Mouse (Mus musculus): ENCODE data around the gene Mllt10. TPM values are rescaled to one million over a fixed set of nuclear protein-coding genes. Genes with fewer than 3 reads are reported as not detected.
"Not testable (repeated sequence)": the region's sequence is repeated elsewhere in the genome, so short reads cannot be mapped to it uniquely, and the experiment has no call there.

Mllt10 gene
- polyA plus RNA-seq, 1 experiment from 2014 or later, result 73.6 TPM

DNA sequence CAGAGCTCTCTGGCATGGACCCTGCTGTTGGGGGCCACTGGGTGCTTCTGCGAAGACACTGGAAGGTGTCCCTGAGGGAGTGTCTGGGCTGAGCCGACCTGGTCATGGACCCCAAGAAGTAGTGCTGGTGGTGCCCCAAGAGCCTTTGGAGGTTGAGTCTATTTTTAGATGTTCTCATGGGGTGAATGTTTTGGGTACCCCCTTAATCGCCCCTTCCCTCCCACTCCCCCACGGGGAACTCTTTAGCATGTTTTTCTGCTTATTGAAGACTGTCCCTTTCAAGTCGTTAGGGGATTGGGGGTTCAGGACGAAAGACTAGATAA lies 10.6 kb downstream of the Mllt10 start:
- Histone ChIP-seq H3K36me3 (peaks cover 11% of the 10 kb centered on the region), H3K27me3 (no peaks in the 10 kb centered on the region), H3K9ac (peak overlapping the region; percentile 98), H3K9me3 (no peaks in the 10 kb centered on the region), H3K4me1 (peaks cover 12% of the 10 kb centered on the region), H3K4me3 (peak overlapping the region; percentile 78), H3K4me2 (peak overlapping the region; percentile 75), H3K27ac (peak overlapping the region; percentile 99)
- ATAC-seq (ENCODE audit: insufficient number of reproducible peaks, insufficient read depth, low FRiP score, low TSS enrichment, low read depth), result no peak
- 2% methylated on average over 6 of the region's 6 CpGs for WGBS

DNA sequence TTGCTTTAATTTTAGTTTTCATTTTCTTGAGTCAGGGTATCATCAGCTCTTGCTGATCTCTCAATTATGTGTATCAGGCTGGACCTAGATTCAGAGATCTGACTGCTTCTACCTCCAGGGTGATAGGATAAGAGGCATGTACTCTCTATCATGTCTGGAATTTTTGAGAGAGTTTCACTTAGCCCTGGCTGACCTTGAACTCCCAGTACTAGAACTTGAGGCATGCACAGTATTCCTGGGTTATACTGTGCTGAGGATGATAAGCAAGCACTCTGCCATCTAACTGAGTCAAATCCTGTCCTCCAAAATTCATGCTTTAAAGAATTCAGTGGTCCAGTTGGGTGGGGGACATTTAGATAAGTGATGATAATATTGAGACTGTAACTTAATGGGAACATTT lies 11.4 kb downstream of the Mllt10 start:
- Histone ChIP-seq H3K36me3 (peaks cover 11% of the 10 kb centered on the region), H3K9ac (peak overlapping the region; percentile 98; the same call in 1 of the 2 replicates), H3K4me2 (peak overlapping the region; percentile 75), H3K9me3 (no peaks in the 10 kb centered on the region), H3K4me1 (peaks cover 12% of the 10 kb centered on the region), H3K4me3 (0 out of 2 replicates have a peak overlapping the region, but pooled peaks have one; percentile 78), H3K27ac (no peak overlapping the region), H3K27me3 (no peaks in the 10 kb centered on the region)
- no peak for ATAC-seq (ENCODE audit: insufficient number of reproducible peaks, insufficient read depth, low FRiP score, low TSS enrichment, low read depth)

DNA sequence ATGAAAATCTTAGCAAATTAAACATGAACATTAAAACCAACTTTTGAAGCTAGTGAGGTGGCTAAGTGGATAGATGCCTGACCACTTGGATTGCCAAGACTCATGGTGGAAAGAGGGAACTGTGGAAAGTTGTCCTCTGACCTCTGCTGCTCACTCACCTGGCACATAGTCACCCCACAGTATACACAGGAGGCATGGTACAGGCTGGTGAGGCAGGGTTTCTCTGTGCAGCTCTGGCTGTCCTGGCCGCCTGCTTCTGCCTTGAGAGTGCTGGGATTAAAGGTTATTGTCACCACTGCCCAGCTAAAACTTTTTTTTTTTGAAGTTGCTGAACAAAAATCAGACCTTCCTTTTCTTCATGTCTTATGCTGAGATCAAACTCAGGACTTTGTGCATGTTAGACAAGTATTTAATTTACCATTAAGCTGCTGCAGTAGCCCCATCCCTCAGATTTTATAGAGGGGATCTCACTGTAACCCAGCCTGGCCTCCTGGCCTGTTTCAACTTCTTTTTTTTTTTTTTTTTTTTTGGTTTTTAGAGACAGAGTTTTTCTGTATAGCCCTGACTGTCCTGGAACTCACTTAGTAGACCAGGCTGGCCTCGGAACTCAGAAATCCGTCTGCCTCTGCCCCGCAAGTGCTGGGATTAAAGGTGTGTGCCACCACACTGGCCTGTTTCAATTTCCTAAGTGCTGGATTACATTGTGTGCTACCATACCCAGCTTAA lies 13.2 kb downstream of the Mllt10 start:
- 87% methylated on average over 4 of the region's 4 CpGs for WGBS
- no peaks in the 10 kb centered on the region for H3K27me3 ChIP-seq

DNA sequence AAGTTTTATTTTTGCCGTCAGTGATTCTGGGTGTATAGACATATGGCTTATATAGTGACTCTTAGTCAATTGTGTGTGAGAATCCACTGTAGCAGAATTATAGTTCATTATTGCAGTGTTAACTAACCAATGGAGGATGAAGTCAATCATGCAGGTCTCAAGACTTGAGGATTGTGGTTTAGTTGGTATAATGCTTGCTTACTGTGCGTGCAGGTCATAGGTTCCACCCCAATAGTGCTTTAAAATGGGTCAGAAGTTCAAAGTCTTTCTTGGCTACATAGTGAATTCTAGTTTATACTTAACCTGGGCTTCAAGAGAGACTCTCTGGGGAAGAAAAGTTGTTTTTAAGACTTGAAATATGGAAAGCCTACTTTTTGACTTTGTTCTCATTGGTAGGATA lies 16.9 kb downstream of the Mllt10 start:
- WGBS, result 93% methylated on average over 2 of the region's 2 CpGs
- Histone ChIP-seq H3K9me3 (no peaks in the 10 kb centered on the region), H3K27me3 (no peaks in the 10 kb centered on the region), H3K4me1 (no peaks in the 10 kb centered on the region; the same call in 1 of the 2 replicates), H3K4me2 (no peak overlapping the region), H3K27ac (no peak overlapping the region), H3K9ac (no peak overlapping the region), H3K4me3 (no peak overlapping the region), H3K36me3 (peaks cover 44% of the 10 kb centered on the region)
- no peak for ATAC-seq (ENCODE audit: insufficient number of reproducible peaks, insufficient read depth, low FRiP score, low TSS enrichment, low read depth)

More for the DNA sequence above, 13.2 kb downstream of the Mllt10 start:
- Histone ChIP-seq H3K4me3 (no peak overlapping the region), H3K4me2 (no peak overlapping the region), H3K9ac (no peak overlapping the region), H3K9me3 (no peaks in the 10 kb centered on the region), H3K4me1 (peaks cover 12% of the 10 kb centered on the region), H3K36me3 (peaks cover 18% of the 10 kb centered on the region), H3K27ac (no peak overlapping the region; the same call in 1 of the 2 replicates)
- no peak for ATAC-seq (ENCODE audit: insufficient number of reproducible peaks, insufficient read depth, low FRiP score, low TSS enrichment, low read depth)

DNA sequence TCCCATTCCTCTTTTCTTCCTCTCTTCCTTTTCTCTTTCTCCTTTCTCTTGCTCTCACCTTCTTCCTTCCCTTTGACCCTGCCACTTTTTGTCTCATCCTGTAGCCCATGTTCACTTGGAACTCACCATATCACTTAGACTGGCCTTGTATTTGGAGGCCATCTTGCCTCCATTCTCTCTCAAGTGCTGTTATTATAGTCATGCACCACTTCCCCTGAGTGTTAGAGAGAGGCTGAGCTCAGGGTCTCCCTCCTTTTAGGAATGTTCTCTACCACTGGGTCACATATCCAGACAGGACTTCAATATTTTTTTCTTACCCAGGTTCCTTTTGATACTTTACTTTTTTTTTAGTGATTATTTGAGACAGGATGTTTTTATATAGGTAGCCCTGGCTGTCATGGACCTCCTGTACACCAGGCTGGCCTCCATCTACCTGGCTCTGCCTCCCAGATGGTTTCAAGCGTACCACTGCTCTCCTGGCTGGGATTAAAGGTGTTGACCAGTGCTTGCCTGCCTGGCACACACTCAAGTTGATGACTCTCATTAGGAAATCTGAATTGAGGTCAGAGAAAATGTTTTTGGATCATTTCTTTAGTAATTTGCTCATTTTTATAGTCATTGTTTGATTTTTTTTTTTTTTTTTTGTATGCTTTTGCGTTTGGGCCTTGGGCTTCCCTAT lies 25.3 kb downstream of the Mllt10 start:
- Histone ChIP-seq H3K9me3 (no peaks in the 10 kb centered on the region), H3K4me1 (no peaks in the 10 kb centered on the region), H3K27me3 (no peaks in the 10 kb centered on the region), H3K27ac (no peak overlapping the region), H3K36me3 (peaks cover 71% of the 10 kb centered on the region), H3K4me2 (no peak overlapping the region), H3K9ac (no peak overlapping the region), H3K4me3 (no peak overlapping the region)
- ATAC-seq (ENCODE audit: insufficient number of reproducible peaks, insufficient read depth, low FRiP score, low TSS enrichment, low read depth), result no peak
- WGBS, result 89% methylated on average over 2 of the region's 2 CpGs

DNA sequence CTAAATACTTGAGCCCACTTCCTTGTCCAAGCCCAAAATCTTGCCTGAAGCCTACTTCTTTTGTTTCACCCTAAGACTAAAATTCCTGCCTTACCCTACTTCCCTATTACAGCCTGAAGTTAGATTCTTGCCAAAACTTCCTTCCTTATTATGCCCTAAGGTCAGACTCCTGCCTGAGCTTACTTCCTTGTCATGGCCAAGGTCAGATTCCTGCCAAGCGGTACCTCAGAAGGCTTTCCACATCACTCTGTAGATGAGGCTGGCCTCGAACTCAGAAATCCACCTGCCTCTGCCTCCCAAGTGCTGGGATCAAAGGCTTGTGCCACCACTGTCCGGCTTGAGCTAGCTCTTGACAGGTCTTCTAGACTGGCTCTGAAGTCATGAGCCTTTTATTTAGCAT lies 32.7 kb downstream of the Mllt10 start:
- not testable (repeated sequence) for ATAC-seq (ENCODE audit: insufficient number of reproducible peaks, insufficient read depth, low FRiP score, low TSS enrichment, low read depth); H3K4me2 ChIP-seq; H3K4me1 ChIP-seq; H3K27ac ChIP-seq; H3K9me3 ChIP-seq; H3K4me3 ChIP-seq; H3K27me3 ChIP-seq; H3K9ac ChIP-seq
- 89% methylated on average over 3 of the region's 3 CpGs for WGBS
- H3K36me3 ChIP-seq, result peaks cover 67% of the 10 kb centered on the region

DNA sequence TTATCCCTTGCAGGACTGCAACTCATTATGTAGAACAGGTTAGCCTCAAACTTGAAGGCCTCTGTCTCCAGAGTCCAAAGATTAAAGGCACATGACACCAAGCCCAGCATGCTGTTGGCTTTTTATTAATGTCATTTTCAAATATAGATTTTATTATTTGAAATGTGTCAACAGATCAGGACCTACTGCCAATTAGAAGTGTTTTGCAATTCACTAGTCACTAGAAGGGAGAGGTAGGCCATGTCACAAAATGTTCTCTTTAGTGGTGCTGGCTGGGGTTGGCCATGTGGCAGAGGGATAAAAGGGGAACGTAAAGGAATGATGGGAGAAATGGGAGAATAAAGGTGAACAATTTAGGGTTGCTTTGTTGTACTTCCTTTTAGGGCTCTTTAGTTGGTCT lies 38.8 kb downstream of the Mllt10 start:
- Histone ChIP-seq H3K27ac (no peak overlapping the region), H3K9ac (no peak overlapping the region)
- 85% methylated on average over 1 of the region's 1 CpGs for WGBS

DNA sequence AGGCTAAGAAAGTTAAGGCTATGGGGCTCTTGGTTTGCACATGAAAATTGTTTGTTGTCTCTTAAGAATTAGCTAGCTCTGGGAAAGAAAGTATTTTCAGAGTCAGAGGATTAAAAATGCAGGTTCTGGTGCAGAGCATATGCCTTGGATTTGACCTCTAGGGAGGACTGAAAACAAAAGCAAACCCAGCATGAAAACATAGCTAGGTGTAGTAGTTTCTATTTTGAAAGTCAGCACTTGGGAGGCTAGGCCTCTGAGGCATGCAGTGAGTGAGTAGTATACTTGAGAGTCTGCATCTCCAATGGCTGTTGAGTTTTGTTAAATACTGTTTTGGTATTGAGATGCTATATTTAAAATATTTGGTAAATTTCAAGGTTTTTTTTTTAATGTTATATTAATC lies 39.3 kb downstream of the Mllt10 start:
- Histone ChIP-seq H3K4me1 (no peaks in the 10 kb centered on the region), H3K9me3 (no peaks in the 10 kb centered on the region), H3K27me3 (no peaks in the 10 kb centered on the region), H3K36me3 (peaks cover 32% of the 10 kb centered on the region), H3K9ac (no peak overlapping the region), H3K4me3 (no peak overlapping the region), H3K4me2 (no peak overlapping the region), H3K27ac (no peak overlapping the region)
- no peak for ATAC-seq (ENCODE audit: insufficient number of reproducible peaks, insufficient read depth, low FRiP score, low TSS enrichment, low read depth)

More for the DNA sequence above, 38.8 kb downstream of the Mllt10 start:
- no peaks in the 10 kb centered on the region for H3K4me1 ChIP-seq
- no peak overlapping the region for H3K4me2 ChIP-seq
- H3K9me3 ChIP-seq, result no peaks in the 10 kb centered on the region
- no peak overlapping the region for H3K4me3 ChIP-seq
- no peaks in the 10 kb centered on the region for H3K27me3 ChIP-seq
- ATAC-seq (ENCODE audit: insufficient number of reproducible peaks, insufficient read depth, low FRiP score, low TSS enrichment, low read depth), result no peak
- peaks cover 33% of the 10 kb centered on the region for H3K36me3 ChIP-seq

DNA sequence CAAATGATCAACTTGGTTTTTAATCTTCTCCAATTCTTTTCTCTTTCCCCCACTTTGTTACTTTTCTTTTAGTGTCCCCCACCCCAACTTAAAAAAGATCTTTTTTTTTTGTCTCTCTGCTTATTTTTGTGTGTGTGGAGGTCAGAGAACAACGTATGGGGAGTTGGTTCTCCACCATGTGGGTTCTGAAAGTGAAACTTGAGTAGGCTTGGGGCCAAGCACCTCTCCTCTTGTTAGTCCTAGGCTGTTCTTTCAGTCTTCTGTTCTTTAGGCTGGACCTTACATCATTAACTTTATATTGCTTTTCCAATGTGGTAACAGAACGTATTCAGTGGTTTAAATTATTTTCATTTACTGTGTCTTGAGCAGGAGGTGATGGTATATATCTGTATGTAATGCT lies 40.8 kb downstream of the Mllt10 start:
- 49% methylated on average over 2 of the region's 2 CpGs for WGBS
- H3K36me3 ChIP-seq, result peaks cover 31% of the 10 kb centered on the region
- no peak for ATAC-seq (ENCODE audit: insufficient number of reproducible peaks, insufficient read depth, low FRiP score, low TSS enrichment, low read depth)

DNA sequence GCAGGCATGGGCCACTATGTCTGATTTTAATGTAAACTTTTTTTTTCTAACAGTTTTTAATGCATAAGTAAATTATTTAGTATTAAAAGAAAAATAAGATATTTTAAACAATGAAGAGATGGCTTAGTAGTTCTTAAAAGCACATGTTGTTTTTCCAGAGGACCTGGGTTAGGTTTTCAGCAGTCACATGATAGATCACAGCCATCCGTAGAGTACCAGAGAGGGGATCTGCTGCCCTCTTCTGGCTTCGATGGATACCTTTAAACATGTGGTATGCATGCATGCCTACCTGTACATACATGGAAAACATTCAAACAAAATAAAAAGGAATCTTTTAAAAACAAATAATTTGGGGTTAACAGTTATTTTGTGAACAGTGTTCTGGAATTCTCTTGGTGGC lies 45.9 kb downstream of the Mllt10 start:
- no peaks in the 10 kb centered on the region for H3K27me3 ChIP-seq
- H3K9me3 ChIP-seq, result peaks cover 8% of the 10 kb centered on the region; the same call in 1 of the 2 replicates
- no peak overlapping the region for H3K4me3 ChIP-seq
- no peak overlapping the region for H3K4me2 ChIP-seq
- H3K36me3 ChIP-seq, result peaks cover 36% of the 10 kb centered on the region
- 86% methylated on average over 2 of the region's 2 CpGs for WGBS
- no peak overlapping the region for H3K27ac ChIP-seq
- H3K4me1 ChIP-seq, result no peaks in the 10 kb centered on the region
- ATAC-seq (ENCODE audit: insufficient number of reproducible peaks, insufficient read depth, low FRiP score, low TSS enrichment, low read depth), result no peak
- H3K9ac ChIP-seq, result no peak overlapping the region

More for the DNA sequence above, 40.8 kb downstream of the Mllt10 start:
- peaks cover 8% of the 10 kb centered on the region; the same call in 1 of the 2 replicates for H3K9me3 ChIP-seq
- no peak overlapping the region for H3K4me2 ChIP-seq
- no peaks in the 10 kb centered on the region for H3K4me1 ChIP-seq
- H3K9ac ChIP-seq, result no peak overlapping the region
- H3K4me3 ChIP-seq, result no peak overlapping the region
- H3K27me3 ChIP-seq, result no peaks in the 10 kb centered on the region
- no peak overlapping the region for H3K27ac ChIP-seq

DNA sequence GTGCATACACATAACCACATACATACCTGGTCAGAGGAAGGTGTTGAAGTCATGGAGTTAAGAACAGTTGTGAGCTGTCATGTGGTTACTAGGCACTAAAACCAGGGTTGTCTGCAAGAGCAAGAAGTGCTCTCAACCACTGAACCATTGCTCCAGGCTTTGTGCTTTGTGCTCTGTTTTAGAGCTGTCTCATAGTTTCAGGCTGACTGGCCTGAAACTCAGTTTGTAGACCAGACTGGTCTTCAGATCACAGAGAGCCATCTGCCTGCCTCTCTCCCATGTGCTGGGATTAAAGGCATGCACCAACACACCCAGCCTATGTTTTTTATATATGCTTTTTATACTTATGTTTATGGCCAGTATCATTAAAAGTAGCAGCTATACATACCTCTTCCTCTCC lies 52.5 kb downstream of the Mllt10 start:
- Histone ChIP-seq H3K4me3 (no peak overlapping the region), H3K27me3 (no peaks in the 10 kb centered on the region), H3K9ac (no peak overlapping the region), H3K27ac (no peak overlapping the region), H3K4me1 (no peaks in the 10 kb centered on the region), H3K9me3 (no peaks in the 10 kb centered on the region), H3K36me3 (peaks cover 21% of the 10 kb centered on the region), H3K4me2 (no peak overlapping the region)
- no peak for ATAC-seq (ENCODE audit: insufficient number of reproducible peaks, insufficient read depth, low FRiP score, low TSS enrichment, low read depth)

DNA sequence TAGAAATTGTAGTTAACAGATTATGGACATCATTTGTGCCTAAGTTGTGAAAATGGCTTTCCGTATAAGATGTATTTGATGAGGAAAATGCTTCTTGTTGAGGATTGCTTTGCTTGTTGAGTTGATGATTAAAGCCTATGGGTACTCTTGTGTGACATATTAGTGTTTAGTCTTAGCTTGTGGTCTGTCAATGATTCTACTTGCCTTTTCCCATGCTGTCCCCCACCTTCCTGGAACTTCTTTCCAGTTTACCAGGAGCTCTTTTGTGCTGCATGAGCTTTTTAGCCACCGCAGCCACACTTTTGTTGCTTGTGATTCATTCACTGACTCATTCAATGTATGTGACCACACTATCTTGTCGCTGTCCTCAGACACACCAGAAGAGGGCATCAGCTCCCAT lies 53.2 kb downstream of the Mllt10 start:
- Histone ChIP-seq H3K9me3 (no peaks in the 10 kb centered on the region), H3K4me1 (no peaks in the 10 kb centered on the region), H3K36me3 (peaks cover 24% of the 10 kb centered on the region), H3K27ac (no peak overlapping the region), H3K9ac (no peak overlapping the region), H3K27me3 (no peaks in the 10 kb centered on the region), H3K4me3 (no peak overlapping the region), H3K4me2 (no peak overlapping the region)
- 95% methylated on average over 3 of the region's 3 CpGs for WGBS
- no peak for ATAC-seq (ENCODE audit: insufficient number of reproducible peaks, insufficient read depth, low FRiP score, low TSS enrichment, low read depth)
